Mouse (Mus musculus) midbrain, embryonic 14.5 days (tissue): ENCODE data around the gene Gm21969. TPM values are rescaled to one million over a fixed set of nuclear protein-coding genes. Genes with fewer than 3 reads are reported as not detected.

ENCODE experiments used
- ATAC-seq: fragments of 200-750 bp; cut with Nextera tagmentation; 2 replicates; pipeline ENCODE4 v1.8.0; 2017; ENCODE audit warnings: moderate number of reproducible peaks, moderate library complexity; ENCODE audit not compliant: low FRiP score, low TSS enrichment
- DNase-seq: peaks from one replicate; pipeline ENCODE4 v3.0.0-alpha.2; 2015
- H3K27ac ChIP-seq: fragments of 300-500 bp; sonication (generic); replicated peaks from 2 replicates; pipeline ENCODE4 v1.5.1; 2014; ENCODE audit warnings: mild to moderate bottlenecking, low read depth, low read length, moderate library complexity
- H3K27me3 ChIP-seq: fragments of 300-500 bp; sonication (generic); 2 replicates; pipeline ENCODE4 v1.6.1; 2014; ENCODE audit warnings: low read length, control low read depth, mixed read lengths; ENCODE audit not compliant: control insufficient read depth, insufficient read depth
- H3K36me3 ChIP-seq: fragments of 300-500 bp; sonication (generic); 2 replicates; pipeline ENCODE4 v1.6.1; 2014; ENCODE audit warnings: low read length, control low read depth; ENCODE audit not compliant: control insufficient read depth, insufficient read depth
- H3K4me1 ChIP-seq: fragments of 300-500 bp; sonication (generic); 2 replicates; pipeline ENCODE4 v1.6.1; 2014; ENCODE audit warnings: mild to moderate bottlenecking, antibody characterized with exemption, low read length, control low read depth; ENCODE audit not compliant: control insufficient read depth, insufficient read depth
- H3K4me2 ChIP-seq: fragments of 300-500 bp; sonication (generic); 2 replicates; pipeline ENCODE4 v1.6.1; 2014; ENCODE audit warnings: mild to moderate bottlenecking, low read length, moderate library complexity
- H3K4me3 ChIP-seq: fragments of 300-500 bp; sonication (generic); replicated peaks from 2 replicates; pipeline ENCODE4 v1.5.1; 2014; ENCODE audit warnings: low read depth, low read length
- H3K9ac ChIP-seq: fragments of 300-500 bp; sonication (generic); replicated peaks from 2 replicates; pipeline ENCODE4 v1.6.1; 2014; ENCODE audit warnings: mild to moderate bottlenecking, low read length, moderate library complexity
- H3K9me3 ChIP-seq: fragments of 300-500 bp; sonication (generic); 2 replicates; pipeline ENCODE4 v1.6.1; 2016; ENCODE audit warnings: low read length, control low read depth, mixed read lengths; ENCODE audit not compliant: control insufficient read depth
- WGBS: fragments of 180-500 bp; shearing (Covaris S2); extraction: QIAGEN DNeasy Blood & Tissue Kit; methylation state at CpG from one replicate; pipeline ENCODE4 v1.1.7; 2014; 5-methylcytosine and 5-hydroxymethylcytosine counted together
- polyA plus RNA-seq: library from polyadenylated mRNA; unstranded; fragments of >200 nt; fragmentation: Nextera tagmentation; extraction: Ambion mirVana; gene quantifications from 2 replicates; pipeline ENCODE4 v1.2.1, GENCODE M21; 2014

Gene Gm21969
- polyA plus RNA-seq, 1 experiment from 2014 or later = not detected

DNA sequence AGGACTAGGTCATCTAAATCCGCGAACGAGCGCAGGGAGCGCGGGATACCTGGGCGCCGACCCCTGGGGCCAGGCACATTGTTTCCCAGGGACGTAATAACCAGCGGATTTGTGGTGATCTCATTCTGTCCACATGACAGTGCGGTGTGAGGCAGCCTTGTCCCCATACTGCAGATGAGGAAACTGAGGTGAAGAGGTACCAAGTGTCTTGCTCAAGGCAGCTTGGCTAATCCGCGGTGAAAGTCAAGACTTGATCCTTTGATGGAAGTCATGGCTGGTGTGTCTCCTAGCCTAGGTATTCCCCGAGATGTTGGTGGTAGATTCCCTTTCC lies 27.3 kb upstream of the Gm21969 start:
- Histone ChIP-seq H3K4me1 (peaks cover 23% of the 10 kb centered on the region), H3K27ac (peak overlapping the region; percentile 84), H3K9me3 (no peaks in the 10 kb centered on the region), H3K36me3 (no peaks in the 10 kb centered on the region), H3K4me3 (peak overlapping the region; percentile 71), H3K27me3 (no peaks in the 10 kb centered on the region), H3K4me2 (peak overlapping the region; percentile 94), H3K9ac (peak overlapping the region; percentile 84)
- ATAC-seq (no peak), DNase-seq (no peak)
- WGBS = 9% methylated on average over 14 of the region's 14 CpGs

GRCm38 (mm10) chr4:139576251-139576880 lies 26.6 kb upstream of the Gm21969 start:
- Histone ChIP-seq H3K27me3 (no peaks in the 10 kb centered on the region), H3K9ac (peak overlapping the region; percentile 37; the same call in 1 of the 2 replicates), H3K4me3 (peak overlapping the region; percentile 71), H3K9me3 (no peaks in the 10 kb centered on the region), H3K27ac (no peak overlapping the region), H3K4me2 (peak overlapping the region; percentile 94), H3K4me1 (peaks cover 30% of the 10 kb centered on the region), H3K36me3 (no peaks in the 10 kb centered on the region)
- WGBS = 50% methylated on average over 14 of the region's 14 CpGs
- no peak for ATAC-seq
- peak; percentile 41 for DNase-seq

- Histone ChIP-seq H3K27me3 (no peaks in the 10 kb centered on the region), H3K9ac (no peak overlapping the region), H3K4me2 (peak overlapping the region; percentile 94), H3K4me3 (peak overlapping the region; percentile 71; the same call in 1 of the 2 replicates), H3K27ac (no peak overlapping the region), H3K36me3 (no peaks in the 10 kb centered on the region), H3K9me3 (no peaks in the 10 kb centered on the region), H3K4me1 (peaks cover 34% of the 10 kb centered on the region)
- ATAC-seq = no peak
- 91% methylated on average over 7 of the region's 7 CpGs for WGBS
- DNase-seq = no peak
These were observed 26.0 kb upstream of the Gm21969 start for GRCm38 (mm10) chr4:139577006-139577405.

- ATAC-seq (no peak), DNase-seq (no peak)
- H3K27ac ChIP-seq = no peak overlapping the region
- WGBS = 93% methylated on average over 8 of the region's 8 CpGs
- H3K4me3 ChIP-seq = no peak overlapping the region
- no peak overlapping the region for H3K9ac ChIP-seq
- no peaks in the 10 kb centered on the region for H3K27me3 ChIP-seq
- H3K36me3 ChIP-seq = no peaks in the 10 kb centered on the region
- H3K9me3 ChIP-seq = no peaks in the 10 kb centered on the region
- no peak overlapping the region for H3K4me2 ChIP-seq
- H3K4me1 ChIP-seq = peaks cover 34% of the 10 kb centered on the region
These were observed 24.6 kb upstream of the Gm21969 start for GRCm38 (mm10) chr4:139578389-139578788.

GRCm38 (mm10) chr4:139579003-139579402 lies 24.0 kb upstream of the Gm21969 start:
- Histone ChIP-seq H3K4me2 (no peak overlapping the region), H3K4me1 (peaks cover 34% of the 10 kb centered on the region), H3K9ac (no peak overlapping the region), H3K27me3 (no peaks in the 10 kb centered on the region), H3K27ac (no peak overlapping the region), H3K4me3 (no peak overlapping the region), H3K9me3 (no peaks in the 10 kb centered on the region), H3K36me3 (no peaks in the 10 kb centered on the region)
- 65% methylated on average over 10 of the region's 10 CpGs for WGBS
- ATAC-seq (no peak), DNase-seq (no peak)

GRCm38 (mm10) chr4:139579466-139579865 lies 23.5 kb upstream of the Gm21969 start:
- WGBS = 69% methylated on average over 6 of the region's 6 CpGs
- Histone ChIP-seq H3K9me3 (no peaks in the 10 kb centered on the region), H3K4me2 (no peak overlapping the region), H3K36me3 (no peaks in the 10 kb centered on the region), H3K9ac (no peak overlapping the region), H3K4me1 (peaks cover 34% of the 10 kb centered on the region), H3K4me3 (no peak overlapping the region), H3K27ac (no peak overlapping the region), H3K27me3 (no peaks in the 10 kb centered on the region)
- ATAC-seq (no peak), DNase-seq (no peak)

DNA sequence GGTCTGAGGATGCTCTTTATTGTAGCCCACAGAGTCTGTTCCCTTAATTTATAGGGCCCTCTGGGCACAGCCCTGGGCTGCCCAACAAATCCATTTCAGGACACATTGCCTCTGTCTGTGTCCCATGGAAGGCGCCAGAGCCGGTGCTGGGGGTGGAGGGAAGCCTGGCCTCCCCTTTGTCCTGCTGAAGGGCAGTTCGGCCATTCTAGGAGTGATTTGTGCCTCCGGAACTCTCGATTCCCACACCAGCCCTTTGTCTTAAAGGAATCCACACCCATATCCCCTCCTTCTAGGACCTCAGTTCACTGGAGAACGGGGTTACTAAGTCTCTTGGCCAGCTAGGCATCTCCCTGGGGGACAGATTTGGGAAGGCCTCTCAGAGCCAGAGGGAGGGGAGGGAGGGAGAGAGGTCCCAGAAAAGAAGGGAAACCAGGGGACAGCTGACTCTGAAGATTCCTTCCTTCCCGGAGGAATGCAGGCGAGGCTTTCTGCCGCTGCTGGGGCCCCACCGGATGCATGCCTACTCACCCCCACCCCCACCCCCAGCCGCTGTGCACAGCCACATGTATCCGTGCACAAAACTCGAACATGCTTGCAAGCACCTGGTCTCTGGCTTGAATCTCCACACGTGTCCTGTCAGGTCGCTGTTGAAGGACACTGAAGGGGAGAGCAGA lies 22.2 kb upstream of the Gm21969 start:
- ATAC-seq = no peak; the same call in 1 of the 2 replicates
- Histone ChIP-seq H3K9me3 (no peaks in the 10 kb centered on the region), H3K27ac (peak overlapping the region; percentile 55), H3K36me3 (no peaks in the 10 kb centered on the region), H3K4me1 (peaks cover 33% of the 10 kb centered on the region), H3K4me3 (no peak overlapping the region), H3K9ac (peak overlapping the region; percentile 38; the same call in 1 of the 2 replicates), H3K27me3 (no peaks in the 10 kb centered on the region), H3K4me2 (peak overlapping the region; percentile 40)
- peak; percentile 35 for DNase-seq
- WGBS = 9% methylated on average over 15 of the region's 15 CpGs

DNA sequence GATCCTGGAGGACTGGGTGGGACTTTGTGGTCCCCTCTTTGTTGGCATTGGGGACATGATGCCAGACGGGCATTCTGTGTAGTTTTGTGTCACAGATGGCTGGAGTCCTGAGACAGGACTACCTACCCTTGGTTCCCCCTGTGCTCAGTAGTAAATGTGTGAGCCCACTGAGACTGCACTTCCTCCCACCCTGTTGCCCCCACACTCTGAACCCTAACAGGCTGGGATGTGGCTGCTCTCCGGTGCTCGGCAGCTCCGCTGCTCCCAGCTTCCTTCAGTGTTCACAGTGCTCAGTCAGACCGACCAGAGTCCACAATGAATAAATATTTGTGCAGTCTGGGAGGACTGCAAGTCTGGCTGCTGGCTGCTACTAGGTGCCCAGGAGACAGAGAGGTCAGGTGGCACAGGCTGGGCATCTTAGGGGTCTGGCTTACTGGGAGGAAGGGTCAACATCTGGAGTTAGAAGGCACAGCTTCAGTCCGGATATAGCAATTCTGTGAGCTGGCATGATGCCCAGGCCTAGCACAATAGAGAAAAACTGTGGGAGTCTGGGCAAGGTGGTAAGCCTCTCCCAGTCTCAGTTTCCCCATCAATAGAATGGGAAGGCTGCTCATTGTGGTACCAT lies 21.4 kb upstream of the Gm21969 start:
- ATAC-seq (no peak), DNase-seq (peak; percentile 31)
- 47% methylated on average over 6 of the region's 6 CpGs for WGBS
- H3K4me2 ChIP-seq = peak overlapping the region; percentile 40
- H3K27me3 ChIP-seq = no peaks in the 10 kb centered on the region
- H3K9ac ChIP-seq = peak overlapping the region; percentile 38; the same call in 1 of the 2 replicates
- no peak overlapping the region for H3K4me3 ChIP-seq
- H3K9me3 ChIP-seq = no peaks in the 10 kb centered on the region
- no peaks in the 10 kb centered on the region for H3K36me3 ChIP-seq
- H3K4me1 ChIP-seq = peaks cover 25% of the 10 kb centered on the region
- H3K27ac ChIP-seq = peak overlapping the region; percentile 55
